Mouse (Mus musculus) embryonic fibroblast, embryonic 13.5 days (primary cell): ENCODE results near the gene Tmem234. TPM values are rescaled to one million over a fixed set of nuclear protein-coding genes. Genes with fewer than 3 reads are reported as not detected.

ENCODE experiments used
- H3K27ac ChIP-seq: 2 replicates; pipeline ENCODE4 v1.5.1; 2012; ENCODE audit warnings: low read length, control low read depth, inconsistent platforms; ENCODE audit not compliant: insufficient read depth
- H3K4me1 ChIP-seq: 2 replicates; pipeline ENCODE4 v1.6.1; 2011; ENCODE audit warnings: low read length; ENCODE audit not compliant: control insufficient read depth, insufficient read depth
- H3K4me3 ChIP-seq: 2 replicates; pipeline ENCODE4 v1.5.1; 2011; ENCODE audit warnings: mild to moderate bottlenecking, control low read depth, low read length; ENCODE audit not compliant: insufficient read depth
- CTCF ChIP-seq: IDR thresholded peaks from 2 replicates; pipeline ENCODE4 v1.5.1; 2011; ENCODE audit warnings: mild to moderate bottlenecking, control low read depth, low read length, moderate library complexity, borderline replicate concordance; ENCODE audit not compliant: insufficient read depth
- POLR2A ChIP-seq: IDR thresholded peaks from 2 replicates; pipeline ENCODE4 v1.6.1; 2011; ENCODE audit warnings: low read depth, mild to moderate bottlenecking, control low read depth, low read length, moderate library complexity
- polyA plus RNA-seq: library from polyadenylated mRNA; stranded (reverse); fragments of >200 nt; gene quantifications from 2 replicates; pipeline ENCODE4 v1.2.4, GENCODE M21; 2011; ENCODE audit warnings: low read depth; ENCODE audit not compliant: missing spikeins, insufficient read length

Tmem234 gene
- polyA plus RNA-seq, 1 experiment, result 110 TPM

- peaks cover 2% of the 10 kb centered on the region for H3K4me1 ChIP-seq
- TF ChIP-seq CTCF (no peak), POLR2A (no peak)
- H3K27ac ChIP-seq, result no peak overlapping the region
These were observed 20.9 kb downstream of the Tmem234 start for GRCm38 (mm10) chr4:129621283-129621841.

GRCm38 (mm10) chr4:129622120-129622802 is 21.8 kb downstream of the Tmem234 start:
- Histone ChIP-seq H3K4me1 (peaks cover 2% of the 10 kb centered on the region), H3K27ac (no peak overlapping the region), H3K4me3 (no peak overlapping the region)
- TF ChIP-seq CTCF (no peak), POLR2A (no peak)

More at GRCm38 (mm10) chr4:129621283-129621841, 20.9 kb downstream of the Tmem234 start:
- H3K4me3 ChIP-seq, result no peak overlapping the region

DNA sequence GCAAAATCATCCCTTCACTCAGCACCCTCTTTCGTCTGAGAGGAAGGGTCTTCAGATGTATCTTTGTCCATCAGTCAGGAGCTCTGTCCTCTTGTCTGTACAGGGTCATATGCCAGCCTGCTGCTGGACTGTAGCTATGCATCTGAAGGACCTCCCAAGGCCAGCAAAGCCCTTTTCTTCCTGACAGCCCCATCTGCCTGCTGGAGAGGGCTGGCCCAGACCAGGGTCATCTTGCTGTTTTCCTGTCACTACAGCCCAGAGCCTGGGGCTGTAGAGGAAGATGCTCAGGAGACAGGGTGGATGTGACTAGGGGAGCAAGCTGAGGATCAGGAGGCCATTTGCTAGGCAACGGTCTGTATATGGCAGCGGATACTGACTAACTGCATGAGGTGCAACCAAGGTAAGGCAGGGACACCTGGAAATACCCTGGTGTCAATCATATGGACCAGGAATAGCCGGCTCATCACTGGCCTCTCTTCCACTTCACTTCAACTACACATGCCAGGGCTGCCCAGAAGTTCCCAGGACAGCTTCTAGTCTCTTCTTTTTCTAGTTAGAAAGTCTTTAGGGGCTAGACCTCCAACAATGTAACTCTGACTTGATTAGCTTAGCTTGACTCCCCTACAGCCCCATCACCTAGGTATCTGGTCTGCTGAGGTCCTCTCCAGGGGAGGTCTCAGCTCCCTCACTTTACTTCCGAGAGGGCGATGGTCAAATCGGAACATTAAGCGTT is 22.5 kb downstream of the Tmem234 start:
- H3K4me3 ChIP-seq, result peak overlapping the region; percentile 63
- peaks cover 2% of the 10 kb centered on the region for H3K4me1 ChIP-seq
- H3K27ac ChIP-seq, result no peak overlapping the region
- no peak for TF ChIP-seq POLR2A
- no peak for TF ChIP-seq CTCF

GRCm38 (mm10) chr4:129623681-129624091 is 23.2 kb downstream of the Tmem234 start, which contains the start of gene Ccdc28b:
Ccdc28b (minus strand) TSS chr4:129623947.
- H3K27ac ChIP-seq, result peak within 1 kb of the TSS; percentile 76
- H3K4me3 ChIP-seq, result peak within 1 kb of the TSS; percentile 63
- peaks cover 2% of the 10 kb centered on the region for H3K4me1 ChIP-seq
- TF ChIP-seq POLR2A (0 out of 2 replicates have a peak, but pooled peaks have one; percentile 62), CTCF (no peak)

DNA sequence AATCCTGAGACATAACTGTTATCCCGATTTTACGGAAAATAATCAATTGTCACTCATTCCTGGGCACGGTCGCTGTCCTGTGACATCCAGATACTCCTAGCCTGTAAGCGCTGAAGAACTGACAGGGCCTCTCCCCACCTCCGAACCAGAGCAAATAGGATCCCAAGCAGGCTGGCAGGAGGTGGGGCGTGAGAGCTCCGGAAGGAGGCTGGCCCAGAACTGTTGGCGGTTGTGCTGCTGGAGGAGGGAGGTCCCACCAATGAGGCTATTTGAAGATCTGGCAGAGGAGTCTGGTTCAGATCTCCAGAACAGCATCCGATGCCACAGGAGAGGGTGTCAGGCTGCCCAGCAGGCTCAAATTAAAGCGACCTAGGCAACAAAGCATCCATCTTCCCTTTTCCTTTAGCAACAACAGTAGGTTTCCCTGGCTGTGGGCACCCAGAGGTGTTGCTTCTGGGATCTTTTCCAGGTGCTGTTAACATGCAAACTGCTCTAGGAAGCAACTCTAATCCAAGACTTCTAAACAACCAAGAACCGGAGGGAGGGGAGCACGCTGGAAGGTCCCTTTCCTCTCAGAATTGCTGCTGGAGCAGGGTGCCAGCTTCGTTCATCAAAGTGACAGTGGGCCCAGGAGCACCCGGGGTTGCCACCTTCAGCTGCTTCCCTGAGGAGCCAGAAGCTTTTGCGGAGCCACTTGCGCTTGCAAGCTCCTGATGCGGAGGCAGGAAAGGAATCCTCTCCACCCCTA is 24.0 kb downstream of the Tmem234 start:
- Histone ChIP-seq H3K27ac (peak overlapping the region; percentile 76), H3K4me1 (peaks cover 2% of the 10 kb centered on the region), H3K4me3 (peak overlapping the region; percentile 63)
- TF ChIP-seq POLR2A (peak; percentile 78), CTCF (no peak)

GRCm38 (mm10) chr4:129625029-129625370 is 24.5 kb downstream of the Tmem234 start:
- no peak overlapping the region for H3K4me3 ChIP-seq
- no peak for TF ChIP-seq CTCF
- 0 out of 2 replicates have a peak, but pooled peaks have one; percentile 29 for TF ChIP-seq POLR2A
- peak overlapping the region; percentile 41 for H3K27ac ChIP-seq
- peaks cover 2% of the 10 kb centered on the region for H3K4me1 ChIP-seq

- no peak overlapping the region for H3K27ac ChIP-seq
- H3K4me1 ChIP-seq, result peaks cover 2% of the 10 kb centered on the region
- TF ChIP-seq POLR2A (no peak), CTCF (no peak)
- H3K4me3 ChIP-seq, result no peak overlapping the region
These were observed 25.0 kb downstream of the Tmem234 start for GRCm38 (mm10) chr4:129625496-129625895.

- no peak overlapping the region for H3K4me3 ChIP-seq
- H3K4me1 ChIP-seq, result peaks cover 2% of the 10 kb centered on the region
- TF ChIP-seq CTCF (no peak), POLR2A (no peak)
- no peak overlapping the region for H3K27ac ChIP-seq
These were observed 25.6 kb downstream of the Tmem234 start for GRCm38 (mm10) chr4:129626035-129626434.

GRCm38 (mm10) chr4:129630944-129631343 is 30.5 kb downstream of the Tmem234 start:
- no peak overlapping the region for H3K4me3 ChIP-seq
- no peak for TF ChIP-seq POLR2A
- TF ChIP-seq CTCF, result no peak

More at GRCm38 (mm10) chr4:129630944-129631343, 30.5 kb downstream of the Tmem234 start:
- Histone ChIP-seq H3K27ac (no peak overlapping the region), H3K4me1 (no peaks in the 10 kb centered on the region)
